In genomic region chr11:63754826-63755225, GRCm38 (mm10) we compare ENCODE assay signal across 16 mouse cellular contexts.
"Had no signal": no experiment of that assay in that cellular context is flagged by ENCODE, and none has a peak within 500 bp of the region (broad histone marks: within the 10 kb centered on the region; RNA-seq: fewer than 3 reads in every experiment).

No protein-coding gene starts in this region.

- H3K27ac ChIP-seq: neural tube, embryonic 13.5 days; neural tube, embryonic 15.5 days; stomach, embryonic 15.5 days; stomach, postnatal 0 days had no signal

- H3K9ac ChIP-seq: neural tube, embryonic 13.5 days; neural tube, embryonic 15.5 days; stomach, embryonic 15.5 days had no signal

- H3K9me3 ChIP-seq: neural tube, embryonic 13.5 days; neural tube, embryonic 15.5 days; stomach, embryonic 15.5 days had no signal

- H3K36me3 ChIP-seq: neural tube, embryonic 13.5 days; neural tube, embryonic 15.5 days; stomach, embryonic 15.5 days had no signal

- H3K4me1 ChIP-seq: stomach, embryonic 15.5 days had no signal

- DNase-seq: retina, postnatal 1 day; right cerebral cortex, adult 18-20 months; right cerebral cortex, postnatal 14 days; right cerebral cortex, postnatal 25 days; right cerebral cortex, postnatal 4 days; spleen, adult 18-20 months; thymus, adult 18-20 months; thymus, adult 2 months; thymus, postnatal 14 days; thymus, postnatal 25 days; thymus, postnatal 36 days; thymus, postnatal 4 days had no signal

- H3K27me3 ChIP-seq: neural tube, embryonic 13.5 days; neural tube, embryonic 15.5 days; stomach, embryonic 15.5 days had no signal

- H3K4me2 ChIP-seq: neural tube, embryonic 13.5 days; neural tube, embryonic 15.5 days; stomach, embryonic 15.5 days had no signal

- H3K4me3 ChIP-seq: neural tube, embryonic 13.5 days; neural tube, embryonic 15.5 days; stomach, embryonic 15.5 days had no signal
